Mouse (Mus musculus) gastrocnemius, postnatal 4 days (tissue): Measurements from ENCODE around the gene Cmbl. TPM values are rescaled to one million over a fixed set of nuclear protein-coding genes. Genes with fewer than 3 reads are reported as not detected.
A peak's percentile ranks its signal among the peaks of the same experiment; 100 is the strongest.

Experiments used
- DNase-seq, 2 experiments: peaks; one replicate each; pipeline ENCODE4 v3.0.0; 2021 to 2022; ENCODE audit warnings: low spot score in 2 of 2, mixed read lengths in 2 of 2
- total RNA-seq, 2 experiments: library from RNA; stranded (reverse); gene quantifications; 2 replicates each; pipeline ENCODE4 v1.2.3; 2021

Gene Cmbl
- total RNA-seq, 2 experiments from 2014 or later = 52.5 to 63.7 TPM

DNA sequence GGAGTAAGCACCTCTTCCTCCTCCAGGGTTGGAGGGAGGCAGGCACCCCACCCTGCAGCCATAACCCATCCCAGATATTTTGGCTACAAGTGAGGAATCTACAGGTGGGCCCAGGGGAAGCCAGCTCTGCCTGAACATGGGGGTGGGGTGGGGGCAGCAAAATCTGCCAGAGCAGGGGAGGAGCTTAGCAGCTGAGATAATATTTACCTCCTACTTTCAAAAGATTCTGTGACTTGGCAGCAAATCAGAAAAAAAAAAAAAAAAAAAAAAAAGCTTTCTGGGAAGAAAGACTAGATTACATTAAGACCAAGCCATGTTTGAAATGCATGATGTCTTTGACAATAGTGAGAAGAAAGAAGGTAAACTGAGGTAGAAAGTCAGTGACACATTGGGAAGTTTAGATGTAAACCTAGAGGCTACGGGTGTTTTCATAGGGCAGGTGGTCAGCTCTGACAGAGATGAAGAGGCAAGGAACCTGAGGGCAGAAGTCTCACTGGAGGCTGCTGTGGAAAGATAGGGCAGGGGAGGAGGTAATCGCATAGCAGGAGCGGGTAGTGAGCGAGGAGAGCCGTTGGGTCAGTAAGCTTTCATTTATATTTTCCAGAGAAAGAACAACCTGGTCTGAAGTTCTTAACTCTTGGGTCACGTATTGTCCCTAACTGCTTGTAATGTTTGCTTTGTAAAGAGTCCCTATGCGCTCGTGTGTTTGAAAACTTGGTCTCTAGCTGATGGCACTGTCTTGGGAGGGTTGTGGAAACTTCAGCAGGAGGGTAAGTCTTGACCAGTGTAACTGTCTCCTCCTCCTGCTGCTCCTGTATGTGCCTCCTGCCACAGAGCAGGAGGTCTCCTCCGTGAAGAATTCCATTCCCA lies 25.3 kb upstream of the Cmbl start:
- no peak for DNase-seq

GRCm38 (mm10) chr15:31540513-31540802 lies 24.7 kb upstream of the Cmbl start:
- no peak for DNase-seq

GRCm38 (mm10) chr15:31542013-31542958 lies 22.9 kb upstream of the Cmbl start:
- DNase-seq = no peak

DNA sequence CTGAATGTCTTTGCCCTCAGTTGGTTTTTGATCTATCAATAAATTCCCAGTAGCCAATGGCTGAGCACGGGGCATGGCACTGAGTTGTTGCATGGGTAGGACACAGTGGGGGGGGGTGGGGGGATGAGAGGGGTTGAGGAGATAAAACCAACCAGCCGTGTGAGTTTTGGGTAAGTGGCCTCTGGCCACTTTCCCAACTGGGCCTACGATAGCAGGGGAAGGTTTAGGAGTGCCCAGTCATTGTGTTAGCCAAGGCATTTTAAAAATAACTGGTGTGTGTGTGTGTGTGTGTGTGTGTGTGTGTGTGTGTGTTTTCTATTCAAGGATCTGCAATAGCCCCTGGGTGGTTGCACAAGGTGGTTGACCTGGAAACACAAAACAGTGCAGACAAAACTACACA lies 21.9 kb upstream of the Cmbl start:
- DNase-seq = no peak

DNA sequence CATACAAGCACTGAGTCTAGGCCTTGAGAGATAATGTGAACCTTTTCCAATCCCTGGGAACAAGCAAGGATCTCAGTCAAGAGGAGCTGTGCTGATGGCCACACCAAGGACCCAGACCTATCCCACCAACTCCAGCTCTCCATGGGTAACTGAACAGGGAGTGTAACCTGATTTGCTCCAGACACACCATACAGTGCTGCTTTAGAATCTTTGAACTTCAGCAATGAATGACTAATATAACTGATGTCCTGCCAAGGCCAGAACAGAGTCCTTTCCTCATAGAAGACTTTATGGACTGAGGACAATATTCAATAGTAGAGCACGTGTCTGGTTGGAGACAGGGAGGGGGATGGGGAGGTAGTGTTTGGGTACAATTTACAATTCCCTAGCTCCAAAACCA lies 20.1 kb upstream of the Cmbl start:
- DNase-seq = no peak

- no peak for DNase-seq
These were observed 18.9 kb upstream of the Cmbl start for GRCm38 (mm10) chr15:31546291-31546690.

DNA sequence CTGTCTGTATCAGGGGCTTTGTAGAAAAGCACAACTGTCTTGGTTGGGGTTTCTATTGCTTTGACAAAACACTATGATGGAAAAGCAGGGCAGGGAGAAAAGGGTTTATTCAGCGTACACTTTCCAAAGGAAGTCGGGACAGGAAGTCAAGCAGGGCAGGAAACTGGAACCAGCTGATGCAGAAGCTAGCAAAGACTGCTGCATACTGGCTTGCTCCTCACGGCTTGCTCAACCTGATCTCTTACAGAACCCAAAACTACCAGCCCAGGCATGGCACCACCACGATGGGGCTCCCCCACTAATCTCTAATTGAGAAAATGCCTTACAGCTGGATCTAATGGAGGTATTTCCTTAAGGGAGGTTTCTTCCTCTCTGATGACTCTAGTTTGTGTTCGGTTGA lies 17.8 kb upstream of the Cmbl start:
- no peak for DNase-seq

DNA sequence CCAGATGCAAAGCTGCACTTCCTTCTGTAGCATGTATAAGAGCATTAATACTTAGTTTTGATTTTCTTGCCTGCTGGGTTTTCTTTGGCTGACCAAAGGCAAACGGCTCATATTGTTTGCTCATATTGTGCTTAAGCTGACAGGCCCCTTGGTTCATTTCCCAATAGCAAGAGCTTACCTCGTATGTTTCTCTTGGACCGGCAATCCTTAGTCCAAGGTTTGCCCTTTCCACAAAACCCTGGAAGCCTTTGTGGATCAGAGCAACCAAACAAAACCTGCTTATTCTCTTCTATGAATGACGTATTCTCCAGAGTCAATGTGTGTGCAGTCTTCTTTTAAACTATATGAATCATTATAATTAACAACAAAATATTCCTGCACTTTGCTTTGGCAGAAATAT lies 14.8 kb upstream of the Cmbl start:
- no peak for DNase-seq

- DNase-seq = no peak
These were observed 10.3 kb upstream of the Cmbl start for GRCm38 (mm10) chr15:31554855-31555254.

DNA sequence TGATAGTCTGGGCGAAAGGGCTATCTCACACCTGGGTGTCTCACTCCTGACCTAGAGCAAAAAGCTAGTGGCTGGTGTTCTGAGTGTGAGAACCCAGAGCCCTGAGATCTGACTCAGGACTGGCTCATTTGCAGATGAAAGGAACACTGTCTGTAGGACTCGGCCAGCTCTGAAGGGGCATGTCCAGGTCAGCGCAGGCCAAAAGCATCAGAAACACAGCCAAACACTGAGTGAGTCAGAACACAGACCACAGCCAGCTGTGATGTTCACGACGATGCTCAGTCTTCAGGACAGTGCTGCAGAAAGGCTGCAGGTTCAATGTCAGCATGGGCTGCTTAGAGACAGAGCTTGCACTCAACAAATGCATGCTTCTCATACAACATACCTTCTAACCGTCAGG lies 3.8 kb upstream of the Cmbl start:
- DNase-seq = no peak

DNA sequence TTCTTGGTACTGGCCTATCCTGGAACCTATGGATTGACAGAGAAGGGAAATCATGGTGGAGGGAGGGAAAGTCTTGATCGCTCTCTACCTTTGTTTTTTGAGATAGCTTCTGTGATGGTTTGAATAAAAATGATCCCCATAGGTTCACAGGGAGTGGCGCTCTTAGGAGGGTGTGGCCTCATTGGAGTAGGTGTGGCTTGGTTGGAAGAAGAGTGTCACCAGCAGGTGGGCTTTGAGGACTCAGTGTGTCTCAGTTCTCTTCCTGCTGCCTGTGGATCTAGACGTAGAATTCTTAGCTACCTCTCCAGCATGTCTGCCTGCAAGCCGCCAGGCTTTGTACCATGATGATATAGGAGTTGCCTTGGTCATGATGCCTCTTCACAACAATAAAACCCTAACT lies 3.2 kb upstream of the Cmbl start:
- DNase-seq = no peak

- no peak for DNase-seq
These were observed 2.3 kb upstream of the Cmbl start for GRCm38 (mm10) chr15:31562847-31563246.

DNA sequence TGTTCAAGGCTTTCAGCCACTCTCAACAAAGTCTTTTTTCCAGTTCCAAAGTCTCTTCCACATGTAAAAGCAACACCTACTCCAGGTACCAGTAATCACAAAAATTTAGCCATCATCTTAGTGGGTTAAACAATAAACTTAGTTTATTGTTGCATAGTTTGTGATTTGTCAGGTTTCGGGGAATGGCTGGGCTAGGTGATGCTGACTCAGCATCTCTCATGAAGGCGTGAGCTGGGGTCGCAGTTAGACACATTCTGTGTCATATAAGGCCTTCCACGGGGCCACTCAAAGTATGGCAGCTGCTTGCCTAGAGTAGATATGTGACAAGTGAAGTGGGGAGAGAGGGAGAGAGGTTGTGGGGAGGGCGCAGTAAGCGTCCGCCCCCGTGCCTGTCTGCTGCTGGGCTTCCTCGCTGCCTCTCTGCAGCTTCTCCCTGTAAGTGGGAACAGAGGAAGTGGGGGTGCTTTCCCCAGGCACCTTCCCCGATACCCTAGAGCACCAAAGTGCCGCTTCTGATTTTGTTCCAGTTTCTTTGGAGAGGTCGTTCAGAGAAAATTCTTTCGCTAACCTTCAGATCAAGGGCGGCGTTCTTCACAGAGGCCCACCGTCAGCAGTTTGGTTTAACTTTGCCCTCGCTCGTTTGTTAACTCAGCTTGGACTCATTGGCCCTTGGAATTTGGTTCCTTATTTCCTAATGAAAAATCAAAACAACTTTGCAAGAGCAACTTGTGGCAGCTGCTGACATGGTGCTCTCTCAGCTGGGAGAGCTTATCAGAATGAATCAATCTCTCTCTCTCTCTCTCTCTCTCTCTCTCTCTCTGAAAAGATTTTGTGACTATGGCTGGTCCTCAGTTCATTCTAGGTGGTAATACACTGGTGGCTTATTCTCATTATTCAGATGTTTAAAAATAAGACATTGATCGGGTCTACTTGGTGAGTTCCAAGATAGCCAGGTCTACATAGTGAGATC lies 1.3 kb upstream of the Cmbl start:
- no peak for DNase-seq

DNA sequence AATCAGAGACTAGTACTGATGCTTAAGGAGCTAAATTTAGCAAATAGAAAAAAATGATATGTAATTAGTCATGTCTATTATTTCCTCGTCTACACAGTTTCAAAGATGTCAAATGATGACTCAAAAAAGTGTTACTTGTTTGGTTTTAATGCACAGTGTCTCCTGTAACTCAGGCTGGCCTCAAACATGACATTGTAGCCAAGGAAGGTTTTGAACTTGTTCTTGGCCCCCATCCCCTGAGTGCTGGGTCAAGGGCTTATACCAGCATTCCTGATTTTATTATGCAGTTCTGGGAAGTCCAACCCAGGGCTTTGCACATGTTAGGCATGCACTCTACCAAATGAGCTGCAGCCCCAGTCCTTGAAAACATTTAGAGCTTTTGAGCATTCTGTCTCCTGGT lies 597 bp downstream of the Cmbl start:
- DNase-seq = no peak

GRCm38 (mm10) chr15:31567431-31567830 lies 2.2 kb downstream of the Cmbl start:
- no peak for DNase-seq

DNA sequence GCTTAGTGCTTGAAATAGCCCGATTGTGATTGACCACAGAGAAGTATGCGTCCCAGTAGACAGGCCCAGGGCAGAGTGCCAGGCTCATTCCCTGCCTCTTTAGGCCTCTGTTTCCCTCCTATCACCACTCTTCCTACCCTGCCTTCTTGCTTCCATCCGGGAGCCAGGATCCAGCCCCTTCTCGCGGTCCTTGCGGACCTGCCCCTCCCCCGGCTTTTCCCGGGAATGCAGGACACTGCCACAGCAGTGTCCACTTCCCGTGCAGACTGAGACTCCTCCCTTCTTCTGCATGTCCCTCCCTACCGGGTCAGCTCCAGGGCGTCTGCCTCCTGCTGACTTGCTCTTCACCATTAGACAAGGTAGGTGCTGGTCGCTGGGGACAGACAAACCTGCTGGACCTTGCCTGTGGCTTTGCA lies 3.4 kb downstream of the Cmbl start:
- DNase-seq = peak in 1 of 2 experiments; percentile 46

- DNase-seq = peak in 1 of 2 experiments; percentile 32
These were observed 4.3 kb downstream of the Cmbl start for GRCm38 (mm10) chr15:31569325-31570022.

GRCm38 (mm10) chr15:31570959-31571358 lies 5.8 kb downstream of the Cmbl start:
- no peak for DNase-seq

- DNase-seq = peak in 1 of 2 experiments; percentile 39
These were observed 6.9 kb downstream of the Cmbl start for GRCm38 (mm10) chr15:31571906-31572722.

- DNase-seq = no peak
These were observed 8.1 kb downstream of the Cmbl start for GRCm38 (mm10) chr15:31573287-31573686.
